Mouse (Mus musculus) CH12.LX (cell line): ENCODE measurements around the gene Slc22a14.

Experiments
- CTCF ChIP-seq, 2 experiments: IDR thresholded peaks in 1 of 2; conservative IDR thresholded peaks in 1 of 2; 2 replicates each; pipeline ENCODE4 v1.5.1; 2011 to 2012; ENCODE audit warnings: low read depth in 2 of 2, low read length in 2 of 2, improper control_type of control experiment in 1 of 2, inconsistent platforms in 1 of 2, mild to moderate bottlenecking in 1 of 2, moderate library complexity in 1 of 2
- E2F4 ChIP-seq: IDR thresholded peaks from 2 replicates; pipeline ENCODE4 v1.6.1; 2011; ENCODE audit warnings: low read depth, low read length, improper control_type of control experiment; ENCODE audit not compliant: insufficient replicate concordance
- ELF1 ChIP-seq: IDR thresholded peaks from 2 replicates; pipeline ENCODE4 v1.6.1; 2014; ENCODE audit warnings: low read depth, mild to moderate bottlenecking, inconsistent platforms, low read length, improper control_type of control experiment
- MAX ChIP-seq: IDR thresholded peaks from 2 replicates; pipeline ENCODE4 v1.6.1; 2011; ENCODE audit warnings: low read length, improper control_type of control experiment
- POLR2A ChIP-seq: IDR thresholded peaks from 2 replicates; pipeline ENCODE4 v1.6.1; 2011; ENCODE audit warnings: low read depth, mild to moderate bottlenecking, improper control_type of control experiment, low read length
- RCOR1 ChIP-seq: conservative IDR thresholded peaks from 2 replicates; pipeline ENCODE4 v1.6.1; 2012; ENCODE audit warnings: low read depth, mild to moderate bottlenecking, inconsistent platforms, low read length, improper control_type of control experiment
- SIN3A ChIP-seq: IDR thresholded peaks from 2 replicates; pipeline ENCODE4 v1.6.1; 2012; ENCODE audit warnings: low read length, improper control_type of control experiment, inconsistent platforms
- TCF12 ChIP-seq: IDR thresholded peaks from 2 replicates; pipeline ENCODE4 v1.6.1; 2014; ENCODE audit warnings: low read depth, mild to moderate bottlenecking, inconsistent platforms, low read length, improper control_type of control experiment

GRCm38 (mm10) chr9:119179292-119179691 is 186.1 kb downstream of the Slc22a14 start:
- TF ChIP-seq E2F4 (no peak), RCOR1 (no peak), MAX (no peak), TCF12 (no peak), POLR2A (no peak), ELF1 (no peak), CTCF (conservative IDR thresholded peaks at IDR 0.05 in 1 of 2, IDR thresholded peaks at IDR 0.05 in 1 of 2; ENCODE audit: low read depth in 2 of 2, low read length in 2 of 2) (no peak), SIN3A (no peak)
